Mouse (Mus musculus) monocyte, adult 2 months (primary cell): ENCODE data around the gene Gm17545.
"Not testable (repeated sequence)": the region's sequence is repeated elsewhere in the genome, so short reads cannot be mapped to it uniquely, and the experiment has no call there.

Experiments used
- DNase-seq, 2 experiments: peaks; one replicate each; pipeline ENCODE4 v3.0.0; 2022; ENCODE audit warnings: low spot score in 2 of 2, low read depth in 1 of 2

The Gm17545 gene

GRCm38 (mm10) chr9:22453990-22454389, at the start of gene Gm17545:
Gene Gm17545, plus strand, starts transcription at chr9:22454290.
- DNase-seq, result not testable (repeated sequence)

GRCm38 (mm10) chr9:22405414-22405813, 48.7 kb upstream of the Gm17545 start:
- DNase-seq, result no peak

- not testable (repeated sequence) for DNase-seq
Measured at GRCm38 (mm10) chr9:22407633-22408032, 46.5 kb upstream of the Gm17545 start.

GRCm38 (mm10) chr9:22408344-22408743, 45.7 kb upstream of the Gm17545 start:
- not testable (repeated sequence) for DNase-seq

GRCm38 (mm10) chr9:22409501-22409900, 44.6 kb upstream of the Gm17545 start:
- no peak for DNase-seq

- peak; percentile 86 to 89 for DNase-seq
Measured at GRCm38 (mm10) chr9:22411002-22411857, 42.9 kb upstream of the Gm17545 start, which contains the start of gene 9530077C05Rik. Gene 9530077C05Rik, plus strand, starts transcription at chr9:22411513.

- DNase-seq, result no peak
Measured at GRCm38 (mm10) chr9:22416187-22416586, 37.9 kb upstream of the Gm17545 start.

- no peak for DNase-seq
Measured at GRCm38 (mm10) chr9:22417547-22417946, 36.5 kb upstream of the Gm17545 start.

GRCm38 (mm10) chr9:22419877-22420276, 34.2 kb upstream of the Gm17545 start:
- DNase-seq, result no peak

GRCm38 (mm10) chr9:22420491-22420890, 33.6 kb upstream of the Gm17545 start:
- DNase-seq, result no peak

- no peak for DNase-seq
Measured at GRCm38 (mm10) chr9:22422559-22422958, 31.5 kb upstream of the Gm17545 start.

GRCm38 (mm10) chr9:22423507-22423906, 30.6 kb upstream of the Gm17545 start:
- DNase-seq, result no peak

- no peak for DNase-seq
Measured at GRCm38 (mm10) chr9:22424196-22424595, 29.9 kb upstream of the Gm17545 start.

- no peak for DNase-seq
Measured at GRCm38 (mm10) chr9:22424719-22425118, 29.4 kb upstream of the Gm17545 start.

- DNase-seq, result no peak
Measured at GRCm38 (mm10) chr9:22428028-22428665, 25.9 kb upstream of the Gm17545 start.

- no peak for DNase-seq
Measured at GRCm38 (mm10) chr9:22428666-22429410, 25.3 kb upstream of the Gm17545 start.

GRCm38 (mm10) chr9:22429533-22430241, 24.4 kb upstream of the Gm17545 start:
- no peak for DNase-seq

GRCm38 (mm10) chr9:22430315-22430840, 23.7 kb upstream of the Gm17545 start:
- no peak for DNase-seq

GRCm38 (mm10) chr9:22433221-22433620, 20.9 kb upstream of the Gm17545 start:
- no peak for DNase-seq

- no peak for DNase-seq
Measured at GRCm38 (mm10) chr9:22434101-22434500, 20.0 kb upstream of the Gm17545 start.

- DNase-seq, result no peak
Measured at GRCm38 (mm10) chr9:22438826-22439225, 15.3 kb upstream of the Gm17545 start.
